Mouse (Mus musculus): ENCODE data around the gene Dusp5.
"Not testable (repeated sequence)": the region's sequence is repeated elsewhere in the genome, so short reads cannot be mapped to it uniquely, and the experiment has no call there.

Dusp5 gene

DNA sequence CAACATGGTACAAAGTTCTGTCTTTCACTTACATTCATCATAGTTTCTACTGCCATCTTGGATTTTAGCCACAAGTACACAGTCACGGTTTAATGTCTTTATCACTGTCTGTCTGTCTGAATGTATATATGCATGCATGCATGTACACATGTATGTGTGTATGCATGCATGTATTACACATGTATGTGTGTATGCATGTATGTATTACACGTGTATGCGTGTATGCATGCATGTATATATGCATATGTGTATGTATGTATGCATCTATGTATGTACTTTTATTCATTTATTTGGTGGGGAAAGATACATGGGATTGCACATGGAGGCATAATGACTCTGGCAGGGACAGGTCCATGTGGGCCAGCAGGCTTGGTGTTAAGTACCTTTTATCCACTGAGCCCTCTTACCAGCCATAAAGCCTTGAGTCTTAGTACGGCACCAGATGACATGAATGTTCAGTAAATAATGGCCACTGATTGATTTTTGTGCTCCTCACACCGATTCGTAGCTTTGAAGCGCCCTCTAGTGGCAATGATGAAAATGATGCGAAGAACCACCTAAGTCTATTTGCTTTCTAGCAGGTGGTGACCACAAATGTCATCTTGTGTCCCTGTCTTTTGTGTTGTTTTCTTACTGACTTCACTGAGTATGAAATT, 49.8 kb downstream of the Dusp5 start:
- peak; percentile 79 for DNase-seq

DNA sequence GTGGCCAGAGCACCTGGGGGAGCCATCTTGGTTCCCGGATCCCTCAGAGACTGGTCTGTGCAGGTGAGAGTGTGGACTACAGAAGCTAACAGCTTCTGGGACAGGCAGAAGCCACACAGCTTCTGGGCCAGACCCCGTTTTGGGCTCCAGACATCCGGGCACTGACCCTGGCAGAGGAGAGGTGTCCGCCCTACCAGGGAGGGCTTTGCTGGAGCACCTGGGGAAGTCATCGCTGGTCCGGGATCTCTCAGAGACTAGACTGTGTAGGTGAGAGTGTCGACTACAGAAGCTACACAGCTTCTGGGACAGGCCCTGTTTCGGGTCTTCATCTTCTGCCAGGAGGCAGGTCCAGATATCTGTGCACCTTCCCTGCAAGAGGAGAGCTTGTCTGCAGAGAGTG, 51.4 kb downstream of the Dusp5 start:
- DNase-seq, result not testable (repeated sequence)

DNA sequence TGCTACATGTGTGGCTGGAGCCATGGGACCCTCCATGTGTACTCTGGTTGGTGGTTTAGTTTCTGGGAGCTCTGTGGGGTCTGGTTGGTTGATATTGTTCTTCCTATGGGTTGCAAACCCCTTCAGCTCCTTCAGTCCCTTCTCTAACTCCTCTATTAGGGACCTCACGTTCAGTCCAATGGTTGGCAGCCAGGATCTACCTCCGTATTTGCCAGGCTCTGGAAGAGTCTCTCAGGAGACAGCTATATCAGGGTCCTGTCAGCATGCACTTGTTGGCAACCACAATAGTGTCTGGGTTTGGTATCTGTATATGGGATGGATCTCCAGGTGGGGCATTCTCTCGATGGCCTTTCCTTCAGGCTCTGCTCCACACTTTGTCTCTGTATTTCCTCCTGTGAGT, 58.8 kb downstream of the Dusp5 start:
- DNase-seq, result not testable (repeated sequence)

DNA sequence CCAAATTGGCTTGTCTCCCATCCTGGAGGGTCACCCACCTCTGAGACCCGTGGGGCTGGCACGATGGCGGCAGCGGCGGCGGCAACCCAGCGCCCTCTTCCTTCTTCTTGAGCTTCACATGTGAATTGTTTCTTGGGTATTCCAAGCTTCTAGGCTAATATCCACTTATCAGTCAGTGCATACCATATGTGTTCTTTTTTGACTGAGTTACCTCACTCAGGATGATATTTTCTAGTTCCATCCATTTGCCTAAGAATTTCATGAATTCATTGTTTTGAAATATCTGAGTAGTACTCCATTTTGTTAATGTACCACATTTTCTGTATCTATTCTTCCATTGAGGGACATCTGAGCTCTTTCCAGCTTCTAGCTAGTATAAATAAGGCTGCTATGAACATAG, 60.1 kb downstream of the Dusp5 start, which contains the start of gene Nutf2-ps1:
TSS of gene Nutf2-ps1 (minus strand) at position 101 of the 400 bp plus-strand sequence.
- DNase-seq, result not testable (repeated sequence)
